Mouse (Mus musculus) adrenal gland, postnatal 14 days (tissue): ENCODE results near the gene Pgbd5. TPM values are rescaled to one million over a fixed set of nuclear protein-coding genes. Genes with fewer than 3 reads are reported as not detected.
A peak's percentile ranks its signal among the peaks of the same experiment; 100 is the strongest.

Experiments
- DNase-seq: peaks from one replicate; pipeline ENCODE4 v3.0.0; 2021; ENCODE audit warnings: mixed read lengths
- total RNA-seq: library from RNA; stranded (reverse); gene quantifications from 2 replicates; pipeline ENCODE4 v1.2.3, GENCODE M21; 2021

Gene Pgbd5
- total RNA-seq, 1 experiment from 2014 or later: 5.9 TPM

DNA sequence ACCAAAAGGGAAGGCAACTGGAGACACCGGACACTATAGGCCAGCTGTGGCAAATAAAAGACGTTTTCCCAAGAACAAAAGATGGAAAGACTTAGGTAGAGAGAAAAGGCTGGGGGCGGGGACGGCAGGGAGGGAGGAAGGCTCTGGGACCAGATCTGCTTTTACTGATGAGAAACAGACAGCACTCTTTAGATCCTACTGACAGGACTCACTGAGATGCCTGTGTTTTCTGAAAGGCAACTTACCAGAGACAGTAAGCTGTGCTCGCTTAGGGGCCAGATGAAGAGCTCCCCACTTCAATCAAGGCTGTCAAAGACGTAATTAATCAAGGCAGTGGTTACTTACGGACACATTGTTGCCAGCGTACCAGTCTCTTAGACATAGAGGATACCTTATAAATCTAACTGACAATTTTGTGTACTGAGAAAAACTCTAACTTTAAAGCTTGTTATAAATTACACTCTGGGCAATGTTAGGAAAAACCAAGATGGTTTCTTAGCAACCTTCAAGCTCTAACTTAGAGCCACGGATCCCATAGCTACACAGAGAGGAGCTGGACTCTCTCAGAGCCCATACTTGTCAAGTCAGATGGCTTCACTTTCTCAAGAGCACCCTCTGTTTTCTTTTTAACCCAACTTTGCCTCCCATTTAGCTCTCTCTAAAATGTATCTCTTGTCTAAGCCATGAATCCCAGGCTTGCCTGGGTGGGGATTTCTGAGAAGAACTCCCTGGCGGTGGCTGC, 47.0 kb downstream of the Pgbd5 start:
- no peak for DNase-seq

DNA sequence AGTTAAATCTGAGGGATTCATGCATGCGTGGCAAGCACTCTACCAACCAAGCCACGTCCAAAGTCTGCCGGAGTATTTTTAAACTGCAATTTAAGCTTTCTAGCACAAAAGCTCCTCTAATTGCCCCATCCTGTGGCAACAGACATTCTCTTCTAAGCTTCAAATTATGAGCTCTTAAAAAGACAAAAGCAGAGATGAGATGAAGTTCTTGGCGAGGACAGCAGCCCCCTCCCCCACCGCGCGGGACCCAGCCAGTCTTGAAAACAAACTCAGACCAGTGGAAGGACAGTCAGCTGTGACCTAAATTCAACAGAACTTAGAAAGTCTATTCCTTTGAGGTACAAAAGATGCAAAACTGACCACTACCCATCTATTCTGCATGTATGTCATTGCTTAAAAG, 48.3 kb downstream of the Pgbd5 start:
- DNase-seq: no peak

DNA sequence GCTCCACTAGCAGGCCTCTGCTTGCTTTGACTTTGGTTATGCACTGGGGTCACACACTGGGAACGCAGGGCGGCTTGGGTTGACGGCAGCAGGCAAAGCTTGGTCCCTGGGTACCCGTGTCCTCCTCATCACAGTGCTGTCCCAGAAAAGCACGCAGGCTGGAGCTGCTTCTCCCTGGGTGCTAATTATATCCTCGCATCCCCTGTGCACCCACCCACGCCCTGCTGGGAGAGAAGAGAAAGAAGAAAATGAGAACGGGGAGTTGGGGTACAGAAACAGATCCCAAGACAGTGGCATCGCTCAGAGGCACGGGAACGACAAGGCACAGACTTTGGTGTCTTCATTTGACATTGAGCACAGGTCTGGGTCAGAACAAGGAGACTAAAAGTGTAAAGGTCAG, 50.0 kb downstream of the Pgbd5 start:
- DNase-seq: no peak

DNA sequence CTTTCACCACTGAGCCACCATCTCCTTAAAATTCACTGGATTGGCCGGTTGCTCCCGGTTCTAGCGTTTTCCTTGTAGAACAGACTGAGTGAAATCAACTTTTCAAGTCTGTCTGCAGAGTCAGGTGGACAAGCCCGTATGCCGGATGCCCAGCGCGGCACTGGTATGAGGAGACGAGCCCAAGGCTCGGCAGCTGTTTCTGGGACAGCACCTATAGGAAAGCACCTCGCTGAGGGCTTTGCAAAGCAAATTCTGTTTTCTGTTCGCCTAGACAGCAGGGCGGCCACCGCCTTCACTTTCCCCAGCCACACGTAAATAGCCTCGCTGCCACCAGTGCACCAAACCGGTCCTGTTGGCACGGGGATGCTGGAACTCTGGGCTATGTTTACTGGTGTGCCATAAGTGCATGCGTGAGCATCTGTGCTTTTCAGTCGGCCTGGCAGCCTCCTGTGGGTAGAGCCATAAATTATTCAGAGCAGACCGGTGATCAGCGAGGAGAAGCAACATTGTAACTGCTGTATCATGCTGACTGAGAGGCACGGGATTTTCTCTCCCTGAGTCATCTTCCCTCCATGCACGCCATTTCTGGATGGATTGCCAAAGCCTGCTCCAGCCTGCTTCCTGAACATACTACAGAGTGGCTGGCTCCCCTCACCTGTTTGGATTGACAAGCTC, 53.1 kb downstream of the Pgbd5 start:
- DNase-seq: peak; percentile 68

DNA sequence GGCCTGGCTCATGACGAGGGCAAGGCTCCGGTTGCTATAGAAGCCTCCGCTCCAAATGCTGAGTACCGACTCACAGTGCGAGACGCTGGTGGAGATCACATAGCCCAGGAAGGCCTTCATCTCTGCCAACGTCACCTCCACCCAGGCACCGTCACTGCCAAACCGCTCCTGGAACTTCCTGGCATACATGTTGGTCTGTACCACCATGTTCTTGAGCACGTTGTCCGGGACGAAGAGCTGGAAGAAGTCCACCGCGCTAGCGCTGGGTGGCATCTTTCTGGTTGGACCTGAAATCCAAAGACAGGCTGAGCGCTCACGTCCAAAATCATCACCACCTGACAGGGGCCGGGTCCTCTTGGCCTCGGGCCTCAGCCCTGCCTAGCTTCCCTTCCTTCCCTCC, 55.1 kb downstream of the Pgbd5 start:
- no peak for DNase-seq

DNA sequence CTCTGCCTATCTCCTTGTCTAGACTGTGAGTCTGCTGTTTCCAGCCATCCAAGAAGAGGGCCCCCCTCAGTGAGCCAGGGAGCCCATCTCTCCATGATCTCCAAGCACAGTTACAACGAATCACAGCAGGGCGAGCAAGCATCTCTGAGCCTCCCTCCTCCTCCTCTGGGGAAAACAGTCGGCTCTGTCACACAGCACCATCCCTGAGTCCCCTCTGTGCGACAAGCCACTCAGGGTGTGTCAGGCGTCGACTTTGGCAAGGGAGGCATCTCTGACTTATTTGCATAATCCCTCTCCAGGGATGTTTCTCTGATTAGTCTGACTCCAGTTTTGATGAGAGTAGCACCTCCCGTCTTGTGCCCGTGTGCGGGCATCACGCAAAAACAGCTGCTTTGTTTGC, 57.2 kb downstream of the Pgbd5 start:
- DNase-seq: no peak

DNA sequence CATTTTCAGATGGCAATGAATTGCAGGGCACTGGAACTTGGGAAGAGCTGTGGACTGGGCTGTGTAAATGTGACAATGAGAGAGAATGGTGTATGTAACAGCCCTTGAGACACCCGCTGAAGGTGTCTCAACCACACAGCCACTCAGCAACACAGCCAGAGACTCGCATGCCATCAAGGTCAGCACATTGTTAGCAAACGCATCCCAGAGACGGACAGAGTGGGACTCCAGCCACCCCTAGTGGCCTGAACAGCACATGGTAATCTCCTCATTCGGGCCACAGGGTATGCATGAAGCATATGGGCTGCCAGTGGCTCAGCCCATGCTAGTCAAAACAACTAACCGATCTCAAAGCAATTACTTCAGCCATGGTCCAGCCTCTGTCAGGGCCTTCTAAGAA, 60.2 kb downstream of the Pgbd5 start:
- DNase-seq: peak; percentile 57

DNA sequence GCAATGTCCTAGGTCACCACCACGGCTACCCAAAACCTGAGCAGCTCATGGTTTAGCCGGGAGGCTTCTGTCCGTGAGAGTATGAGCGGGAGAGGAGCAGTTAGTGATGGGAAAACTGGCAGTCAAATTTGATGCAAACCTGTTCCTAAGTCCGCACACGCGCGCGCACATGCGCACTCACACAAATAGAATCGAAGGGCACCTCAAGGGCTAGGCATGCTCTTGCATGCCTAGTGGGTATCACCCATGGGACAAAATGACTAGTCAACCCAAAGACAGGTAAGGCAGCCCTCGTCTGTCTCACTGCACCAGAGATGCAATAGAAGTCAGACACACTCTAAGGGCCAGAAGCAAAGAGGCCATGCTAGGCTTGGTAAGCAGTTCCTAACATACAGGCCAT, 63.1 kb downstream of the Pgbd5 start:
- DNase-seq: no peak

DNA sequence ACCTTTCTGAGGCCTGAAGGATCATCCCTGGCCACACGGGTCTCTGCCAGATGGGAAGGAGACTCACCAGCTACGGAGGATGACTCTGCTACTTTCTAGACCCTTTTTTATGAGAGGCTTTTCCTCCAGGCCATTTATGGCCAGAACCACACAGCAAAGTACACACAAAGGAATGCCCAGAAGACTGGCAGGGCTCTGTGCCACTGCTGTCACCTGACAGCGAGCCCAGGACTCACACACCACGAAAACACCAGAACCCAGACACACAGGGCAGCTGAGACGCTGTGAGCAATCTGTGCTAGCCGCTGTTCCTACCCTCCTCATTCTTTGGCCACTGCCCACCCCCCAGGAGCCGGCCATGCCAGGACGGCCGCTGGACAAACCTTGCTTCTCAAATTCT, 63.7 kb downstream of the Pgbd5 start:
- DNase-seq: no peak

DNA sequence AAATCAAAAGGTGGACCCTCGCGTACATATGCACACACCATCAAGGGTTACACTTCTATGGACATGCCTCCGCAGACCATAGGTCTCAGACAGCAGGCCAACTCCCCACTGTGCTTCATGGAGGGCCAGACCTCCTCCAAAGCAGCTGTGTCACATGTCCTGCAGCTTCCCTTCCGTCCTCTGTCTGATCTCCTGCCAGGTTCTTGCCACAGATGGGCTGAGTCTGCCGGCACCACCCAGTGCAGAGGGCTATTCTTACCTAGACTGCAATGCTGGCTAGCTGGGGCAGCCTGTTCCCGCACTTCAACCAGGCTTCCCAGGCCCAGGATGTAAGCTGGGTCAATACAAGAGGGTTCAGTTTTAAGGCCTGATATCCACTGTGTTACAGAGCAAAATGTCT, 64.3 kb downstream of the Pgbd5 start:
- peak; percentile 62 for DNase-seq

DNA sequence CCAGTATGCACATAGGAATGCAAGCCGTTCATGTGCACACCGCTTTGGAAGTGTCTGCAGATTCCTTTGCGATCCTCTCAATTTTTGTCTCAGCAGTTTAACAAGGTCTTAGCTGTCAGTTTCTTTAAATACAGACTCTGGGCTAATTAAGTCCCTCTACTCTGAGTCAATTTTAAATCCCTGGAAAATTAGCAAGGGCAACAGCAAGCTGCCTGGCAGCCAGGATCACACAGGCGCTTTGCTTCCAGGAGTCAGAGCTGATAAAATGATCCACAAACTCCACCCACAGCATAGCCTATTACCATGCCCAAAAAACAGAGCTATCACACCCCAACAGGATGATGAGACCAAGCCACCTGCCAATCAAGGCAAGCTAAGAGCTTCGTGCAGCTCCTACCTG, 65.7 kb downstream of the Pgbd5 start:
- DNase-seq: no peak

DNA sequence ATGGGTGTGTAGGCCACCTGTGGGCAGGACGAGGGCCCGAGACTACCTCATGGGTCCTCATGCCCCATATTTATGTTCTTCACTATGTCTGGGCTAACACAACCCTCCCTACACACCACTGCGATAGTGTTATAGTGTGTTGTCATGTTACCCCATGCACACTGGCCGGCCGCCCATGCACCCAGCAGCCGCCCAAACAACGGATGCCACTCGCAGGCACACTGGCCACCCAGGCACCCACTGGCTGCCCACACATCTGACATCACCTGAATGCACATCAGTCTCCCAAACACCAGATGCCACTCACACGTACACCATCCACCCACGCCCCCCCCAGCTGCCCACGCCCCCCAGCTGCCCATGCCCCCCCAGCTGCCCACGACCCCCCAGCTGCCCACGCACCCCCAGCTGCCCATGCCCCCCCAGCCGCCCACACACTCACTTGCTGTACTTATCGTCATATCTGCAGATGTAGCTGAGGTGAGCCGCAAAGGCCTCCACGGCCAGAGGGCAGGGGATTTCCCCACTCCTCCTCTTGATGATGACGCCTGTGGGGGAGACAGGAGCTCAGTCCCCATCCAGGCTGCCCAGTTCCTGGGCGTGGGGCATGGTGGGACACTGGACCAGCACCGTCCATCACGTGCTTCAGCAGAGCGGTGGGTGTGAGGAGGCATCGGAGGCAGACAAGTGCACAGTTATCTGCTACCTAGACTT, 67.9 kb downstream of the Pgbd5 start:
- no peak for DNase-seq

DNA sequence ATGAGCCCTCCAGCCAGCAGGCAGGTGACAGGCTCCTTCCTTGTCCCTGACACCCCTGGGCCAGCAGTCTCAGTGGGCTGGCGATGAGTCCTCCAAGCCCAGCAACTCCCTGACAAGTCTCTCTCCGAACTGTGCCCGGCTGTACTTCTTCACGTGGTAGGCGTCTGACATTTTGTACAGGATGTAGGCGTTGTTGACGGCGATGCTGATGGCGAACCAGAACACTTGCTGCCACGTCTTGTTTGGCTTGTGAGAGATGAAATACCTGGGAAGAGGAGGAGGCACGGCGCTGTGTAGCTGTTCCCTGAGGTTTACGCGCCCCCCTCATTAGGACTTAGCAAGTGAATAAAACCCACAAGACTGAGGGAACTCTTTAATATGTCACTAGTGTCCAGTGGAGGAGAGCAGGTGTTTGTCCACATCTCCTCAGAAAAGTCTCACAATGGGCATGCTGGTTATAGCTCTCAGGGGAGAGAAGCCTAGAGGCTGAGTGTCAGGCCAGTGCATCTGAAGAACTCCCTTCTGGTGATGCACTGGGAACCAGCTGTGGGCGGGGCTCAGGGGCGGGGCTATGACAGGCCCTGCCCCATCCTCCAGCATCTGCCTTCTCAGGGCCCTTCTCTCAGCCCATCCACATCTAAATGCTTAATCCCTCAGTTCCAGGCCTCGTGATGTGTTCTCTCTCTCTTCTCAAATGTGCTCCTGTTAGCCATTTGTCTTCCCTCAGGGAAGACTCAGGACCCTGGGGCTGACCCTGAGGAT, 68.9 kb downstream of the Pgbd5 start:
- peak; percentile 33 for DNase-seq

DNA sequence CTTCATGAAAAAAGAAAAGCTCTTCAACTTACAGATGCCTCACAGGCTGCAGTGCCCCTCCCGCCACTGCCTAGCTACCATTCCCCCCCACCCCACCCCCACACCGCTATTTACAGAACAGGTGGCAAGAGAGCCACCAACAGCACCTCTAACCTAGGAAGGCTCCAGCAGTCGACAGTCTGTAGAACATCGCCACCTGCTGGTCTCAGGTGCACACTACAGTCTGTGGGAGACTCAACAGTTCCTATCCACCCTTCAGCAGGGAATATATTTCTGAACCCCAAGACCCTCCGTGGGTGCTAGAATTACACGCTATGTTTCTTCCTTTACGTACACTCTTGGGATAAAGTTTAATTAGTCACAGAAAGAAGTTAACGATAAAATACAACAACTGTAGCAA, 71.2 kb downstream of the Pgbd5 start:
- peak; percentile 82 for DNase-seq

DNA sequence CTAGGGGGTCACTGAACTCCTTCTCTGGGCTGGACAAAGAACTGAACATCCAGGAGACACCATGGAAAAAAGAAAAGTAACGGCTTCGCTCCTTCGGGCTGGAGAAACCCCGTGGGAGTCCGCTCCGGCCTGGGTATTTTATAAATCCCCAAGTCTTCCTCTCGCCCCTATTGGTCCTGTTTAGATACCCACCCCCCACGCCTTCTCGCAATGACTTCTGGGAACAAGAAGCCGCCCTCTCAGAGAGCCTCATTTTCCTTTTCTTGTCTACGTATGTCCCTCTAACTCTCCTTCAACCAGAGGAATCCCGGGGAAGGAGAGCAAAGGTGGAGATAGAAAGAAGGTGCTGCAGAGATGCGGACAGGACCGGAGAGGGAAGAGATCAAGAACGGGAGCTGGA, 76.1 kb downstream of the Pgbd5 start:
- DNase-seq: no peak

DNA sequence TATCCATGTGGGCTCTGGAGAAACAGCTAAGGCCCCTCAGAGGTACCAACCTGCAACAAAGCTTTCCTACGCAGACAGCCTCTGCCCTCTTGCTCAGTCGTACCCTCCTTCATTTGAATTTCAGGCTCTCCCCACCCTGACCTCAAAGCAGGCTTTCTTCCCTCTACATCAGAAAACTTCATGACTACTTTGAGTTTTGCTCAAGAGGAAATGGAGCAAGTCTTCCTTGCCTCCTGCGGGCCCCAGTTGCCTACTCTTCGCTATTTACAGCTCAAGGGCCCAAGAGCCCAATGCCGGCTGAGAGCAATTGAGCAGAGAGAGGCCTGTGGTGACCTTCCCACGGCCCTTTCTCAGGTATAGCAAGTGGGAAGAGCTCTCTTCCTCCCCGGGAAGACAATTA, 76.9 kb downstream of the Pgbd5 start:
- no peak for DNase-seq

DNA sequence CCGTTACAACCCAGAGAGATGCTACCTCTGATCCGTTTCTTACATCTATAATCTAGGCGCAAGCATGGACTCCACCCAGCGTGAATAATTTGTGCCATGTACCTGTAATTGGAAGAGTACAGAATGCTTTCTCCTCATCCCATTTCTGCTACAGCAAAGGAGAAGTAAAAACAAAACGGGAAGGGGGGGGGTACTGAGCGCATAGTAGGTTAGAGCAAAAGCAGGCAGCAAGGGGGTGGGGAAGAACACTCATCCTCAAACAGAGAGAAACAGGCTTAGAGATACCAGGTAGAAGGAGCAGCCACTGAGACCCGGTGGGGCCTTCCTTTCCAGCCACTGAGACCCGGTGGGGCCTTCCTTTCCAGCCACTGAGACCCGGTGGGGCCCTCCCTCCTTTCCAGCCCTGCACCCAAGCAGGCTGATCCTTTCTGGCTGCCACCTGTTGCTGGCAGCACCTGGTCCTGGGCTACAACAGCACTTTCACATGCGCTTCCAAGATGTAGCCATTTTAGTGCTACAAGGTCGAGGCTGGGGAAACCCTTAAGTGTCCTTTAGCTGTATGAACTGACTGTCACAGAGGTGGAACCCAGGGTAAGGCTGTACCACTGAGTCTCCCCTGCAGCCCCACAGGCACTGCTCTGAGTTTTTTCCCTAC, 77.6 kb downstream of the Pgbd5 start:
- no peak for DNase-seq

DNA sequence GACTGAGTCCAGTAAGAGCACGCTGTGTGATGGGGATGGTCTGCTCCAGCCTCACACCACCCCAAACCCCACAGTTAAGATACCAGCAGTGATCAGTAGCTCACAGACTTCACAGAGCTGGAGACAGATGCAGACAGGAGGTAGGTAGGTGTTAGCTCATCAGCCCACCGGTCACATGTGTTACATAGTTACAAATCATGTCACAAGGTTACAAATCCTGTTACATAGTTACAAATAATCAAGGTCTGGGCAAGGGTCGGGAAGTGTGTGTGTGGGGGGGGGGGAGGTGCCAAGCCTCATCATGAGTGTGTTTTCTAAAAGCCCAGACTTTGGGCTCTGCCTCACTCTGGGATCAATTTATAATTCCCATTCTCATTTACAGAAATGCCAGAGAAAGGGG, 78.5 kb downstream of the Pgbd5 start:
- DNase-seq: no peak

DNA sequence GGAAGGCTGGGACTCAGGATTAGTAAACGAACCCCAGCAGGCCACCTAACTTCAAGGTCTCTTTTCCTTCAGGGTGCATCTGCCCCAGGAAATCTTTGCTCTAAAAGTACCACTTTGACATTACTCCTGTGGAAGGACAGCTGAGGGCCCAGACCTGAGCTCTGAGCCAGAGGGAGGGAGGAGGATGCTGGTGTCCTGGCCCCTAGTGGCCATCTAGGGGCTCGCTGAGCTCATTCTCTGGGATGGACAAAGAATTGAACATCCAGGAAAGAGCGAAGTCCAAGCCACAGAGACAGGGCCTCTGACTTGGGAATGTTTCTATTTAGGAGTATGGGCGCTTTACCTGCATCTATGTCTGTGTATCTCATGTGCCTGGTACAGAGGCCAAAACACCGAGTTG, 87.8 kb downstream of the Pgbd5 start:
- DNase-seq: no peak

DNA sequence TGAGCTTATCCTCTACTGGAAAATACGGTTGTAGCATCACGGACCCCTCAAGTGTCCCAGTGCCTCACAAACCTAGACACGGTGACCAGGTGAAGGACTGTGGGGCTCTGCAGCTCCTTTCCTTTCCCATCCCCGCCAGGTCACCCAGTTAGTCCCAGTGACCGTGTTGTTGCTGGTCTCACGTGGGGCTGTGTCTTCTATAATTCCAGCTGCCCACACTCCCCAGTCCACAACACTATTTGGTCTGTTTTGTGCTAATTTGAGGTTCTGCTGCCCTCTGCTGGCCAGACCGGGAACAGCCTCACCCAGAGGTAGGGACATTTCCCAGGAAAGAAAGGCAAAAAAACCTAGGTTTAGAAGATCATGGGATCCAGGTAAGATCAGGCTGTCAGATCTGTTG, 89.8 kb downstream of the Pgbd5 start:
- peak; percentile 91 for DNase-seq

DNA sequence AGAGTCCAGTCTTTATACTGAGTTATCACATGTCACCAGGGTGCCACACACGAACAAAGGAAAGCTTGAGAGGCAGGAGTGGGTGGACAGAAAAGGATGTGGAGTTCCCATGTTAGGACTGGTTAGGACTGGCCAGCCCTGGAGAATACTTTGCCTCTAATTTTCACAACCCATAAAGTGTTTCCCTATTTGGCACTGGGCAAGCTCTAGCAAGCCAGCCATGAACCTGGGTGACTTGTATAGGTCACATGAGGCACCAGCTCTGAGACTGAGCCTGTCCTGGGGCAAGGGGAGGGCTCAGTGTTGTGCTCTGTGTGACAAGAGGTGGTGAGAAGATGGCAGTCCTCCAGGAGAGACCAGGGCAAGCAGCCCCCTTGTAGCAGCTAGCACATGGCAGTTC, 91.4 kb downstream of the Pgbd5 start:
- DNase-seq: no peak

DNA sequence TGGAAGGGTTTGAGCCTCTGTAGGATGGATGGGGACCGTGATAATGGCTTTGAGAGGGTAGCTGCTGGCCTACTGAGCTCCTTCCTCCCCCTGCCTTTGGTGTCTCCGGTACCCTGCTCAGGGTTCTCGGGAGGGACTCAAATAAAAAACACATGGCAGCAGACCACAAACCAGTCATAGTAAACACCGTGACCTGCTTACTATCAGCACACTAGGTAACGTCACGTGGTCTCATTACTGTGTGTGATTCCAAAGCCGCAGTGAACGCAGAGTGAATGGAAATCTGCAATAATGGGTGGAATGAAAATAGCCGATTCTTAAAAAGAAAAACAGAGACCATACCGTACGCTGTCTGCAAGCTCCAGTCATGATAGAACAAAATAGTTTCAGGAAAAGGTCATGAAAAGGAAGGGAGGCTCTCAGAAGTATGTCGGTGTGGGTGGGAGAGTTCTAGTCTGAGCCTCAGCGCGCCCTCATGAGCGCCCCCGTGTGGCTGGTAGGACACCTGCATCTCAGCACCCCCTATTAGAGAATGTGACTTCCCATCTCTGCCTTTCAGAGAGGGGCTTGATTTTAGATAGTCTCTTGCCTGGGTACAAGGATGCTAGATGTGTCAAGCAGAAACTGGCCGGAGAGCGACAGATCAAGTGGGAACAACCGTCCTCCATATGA, 92.5 kb downstream of the Pgbd5 start:
- peak; percentile 81 for DNase-seq
